Mouse (Mus musculus) embryonic facial prominence, embryonic 11.5 days (tissue): ENCODE results near the gene Dst. TPM values are rescaled to one million over a fixed set of nuclear protein-coding genes. Genes with fewer than 3 reads are reported as not detected.

Experiments used
- ATAC-seq: fragments of 200-750 bp; cut with Nextera tagmentation; replicated peaks from 2 replicates; pipeline ENCODE4 v1.8.0; 2017; ENCODE audit warnings: low read depth; ENCODE audit not compliant: insufficient number of reproducible peaks, low FRiP score, low TSS enrichment
- DNase-seq: peaks from one replicate; pipeline ENCODE4 v3.0.0-alpha.2; 2015; ENCODE audit warnings: low spot score
- H3K27ac ChIP-seq: fragments of 300-500 bp; sonication (generic); replicated peaks from 2 replicates; pipeline ENCODE4 v1.5.1; 2014; ENCODE audit warnings: mild to moderate bottlenecking, low read depth, low read length, control low read depth
- H3K27me3 ChIP-seq: fragments of 300-500 bp; sonication (generic); 2 replicates; pipeline ENCODE4 v1.6.1; 2014; ENCODE audit warnings: mild to moderate bottlenecking, low read length, moderate library complexity, mixed read lengths; ENCODE audit not compliant: control insufficient read depth, insufficient read depth
- H3K36me3 ChIP-seq: fragments of 300-500 bp; sonication (generic); replicated peaks from 2 replicates; pipeline ENCODE4 v1.6.1; 2014; ENCODE audit warnings: low read depth, mild to moderate bottlenecking, low read length, moderate library complexity, mixed read lengths; ENCODE audit not compliant: control insufficient read depth, insufficient read depth
- H3K4me1 ChIP-seq: fragments of 300-500 bp; sonication (generic); 2 replicates; pipeline ENCODE4 v1.6.1; 2014; ENCODE audit warnings: low read length, mixed read lengths; ENCODE audit not compliant: control insufficient read depth, insufficient read depth
- H3K4me2 ChIP-seq: fragments of 300-500 bp; sonication (generic); 2 replicates; pipeline ENCODE4 v1.6.1; 2014; ENCODE audit warnings: low read depth, mild to moderate bottlenecking, control low read depth, low read length, moderate library complexity
- H3K4me3 ChIP-seq: fragments of 300-500 bp; sonication (generic); 2 replicates; pipeline ENCODE4 v1.5.1; 2014; ENCODE audit warnings: low read depth, low read length, control low read depth
- H3K9ac ChIP-seq: fragments of 300-500 bp; sonication (generic); replicated peaks from 2 replicates; pipeline ENCODE4 v1.6.1; 2014; ENCODE audit warnings: mild to moderate bottlenecking, control low read depth, low read length
- H3K9me3 ChIP-seq: fragments of 300-500 bp; sonication (generic); replicated peaks from 2 replicates; pipeline ENCODE4 v1.6.1; 2016; ENCODE audit warnings: mild to moderate bottlenecking, low read length, inconsistent platforms, mixed read lengths; ENCODE audit not compliant: control insufficient read depth
- WGBS: fragments of 180-500 bp; shearing (Covaris S2); extraction: QIAGEN DNeasy Blood & Tissue Kit; methylation state at CpG from one replicate; pipeline ENCODE4 v1.1.7; 2014; 5-methylcytosine and 5-hydroxymethylcytosine counted together
- polyA plus RNA-seq: library from polyadenylated mRNA; unstranded; fragments of >200 nt; fragmentation: Nextera tagmentation; extraction: Ambion mirVana; gene quantifications from 2 replicates; pipeline ENCODE4 v1.2.1, GENCODE M21; 2014

Dst gene
- polyA plus RNA-seq, 1 experiment from 2014 or later = 20.7 TPM

- Histone ChIP-seq H3K9ac (no peak overlapping the region), H3K36me3 (no peaks in the 10 kb centered on the region), H3K4me2 (no peak overlapping the region), H3K4me1 (no peaks in the 10 kb centered on the region), H3K27me3 (no peaks in the 10 kb centered on the region), H3K27ac (no peak overlapping the region), H3K9me3 (no peaks in the 10 kb centered on the region), H3K4me3 (no peak overlapping the region)
- no peak for ATAC-seq
- DNase-seq = no peak
- WGBS = 91% methylated on average over 6 of the region's 6 CpGs
These were observed 83.0 kb downstream of the Dst start for GRCm38 (mm10) chr1:33991067-33991466.

GRCm38 (mm10) chr1:33992810-33993209 is 84.8 kb downstream of the Dst start:
- H3K4me1 ChIP-seq = no peaks in the 10 kb centered on the region
- no peak overlapping the region for H3K9ac ChIP-seq
- DNase-seq (no peak), ATAC-seq (no peak)
- H3K36me3 ChIP-seq = no peaks in the 10 kb centered on the region
- no peak overlapping the region for H3K4me3 ChIP-seq
- H3K27ac ChIP-seq = no peak overlapping the region
- no peaks in the 10 kb centered on the region for H3K27me3 ChIP-seq
- 91% methylated on average over 11 of the region's 11 CpGs for WGBS
- no peak overlapping the region for H3K4me2 ChIP-seq
- no peaks in the 10 kb centered on the region for H3K9me3 ChIP-seq

DNA sequence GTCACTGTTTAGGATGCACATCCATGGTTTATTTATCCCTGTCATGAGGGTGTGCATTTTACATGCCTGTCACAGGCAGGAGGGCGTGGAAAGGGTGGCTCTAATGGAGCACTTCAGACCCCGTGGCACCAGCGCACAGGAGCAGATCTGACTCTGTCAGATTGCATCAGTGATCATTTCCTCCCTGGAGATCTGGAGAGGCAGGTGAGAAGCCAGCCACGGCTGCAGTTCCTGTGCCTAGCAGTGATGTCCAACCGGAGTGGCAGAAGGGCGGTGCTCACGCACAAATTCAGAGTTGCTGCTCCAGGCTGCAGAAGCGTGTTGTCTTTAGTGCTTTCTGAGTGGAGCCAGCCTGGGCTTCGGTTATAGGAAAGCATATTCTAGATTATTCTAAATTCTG is 86.2 kb downstream of the Dst start:
- H3K9ac ChIP-seq = no peak overlapping the region
- no peaks in the 10 kb centered on the region for H3K4me1 ChIP-seq
- H3K9me3 ChIP-seq = no peaks in the 10 kb centered on the region
- H3K4me2 ChIP-seq = no peak overlapping the region
- ATAC-seq = no peak
- 65% methylated on average over 9 of the region's 9 CpGs for WGBS
- H3K27me3 ChIP-seq = no peaks in the 10 kb centered on the region
- no peak for DNase-seq
- H3K36me3 ChIP-seq = no peaks in the 10 kb centered on the region
- H3K4me3 ChIP-seq = no peak overlapping the region
- H3K27ac ChIP-seq = no peak overlapping the region

GRCm38 (mm10) chr1:33995386-33995785 is 87.4 kb downstream of the Dst start:
- no peak overlapping the region for H3K27ac ChIP-seq
- H3K4me1 ChIP-seq = no peaks in the 10 kb centered on the region
- ATAC-seq (no peak), DNase-seq (no peak)
- no peak overlapping the region for H3K4me3 ChIP-seq
- H3K27me3 ChIP-seq = no peaks in the 10 kb centered on the region
- 89% methylated on average over 6 of the region's 6 CpGs for WGBS
- H3K4me2 ChIP-seq = no peak overlapping the region
- H3K9ac ChIP-seq = no peak overlapping the region
- no peaks in the 10 kb centered on the region for H3K36me3 ChIP-seq
- H3K9me3 ChIP-seq = no peaks in the 10 kb centered on the region

DNA sequence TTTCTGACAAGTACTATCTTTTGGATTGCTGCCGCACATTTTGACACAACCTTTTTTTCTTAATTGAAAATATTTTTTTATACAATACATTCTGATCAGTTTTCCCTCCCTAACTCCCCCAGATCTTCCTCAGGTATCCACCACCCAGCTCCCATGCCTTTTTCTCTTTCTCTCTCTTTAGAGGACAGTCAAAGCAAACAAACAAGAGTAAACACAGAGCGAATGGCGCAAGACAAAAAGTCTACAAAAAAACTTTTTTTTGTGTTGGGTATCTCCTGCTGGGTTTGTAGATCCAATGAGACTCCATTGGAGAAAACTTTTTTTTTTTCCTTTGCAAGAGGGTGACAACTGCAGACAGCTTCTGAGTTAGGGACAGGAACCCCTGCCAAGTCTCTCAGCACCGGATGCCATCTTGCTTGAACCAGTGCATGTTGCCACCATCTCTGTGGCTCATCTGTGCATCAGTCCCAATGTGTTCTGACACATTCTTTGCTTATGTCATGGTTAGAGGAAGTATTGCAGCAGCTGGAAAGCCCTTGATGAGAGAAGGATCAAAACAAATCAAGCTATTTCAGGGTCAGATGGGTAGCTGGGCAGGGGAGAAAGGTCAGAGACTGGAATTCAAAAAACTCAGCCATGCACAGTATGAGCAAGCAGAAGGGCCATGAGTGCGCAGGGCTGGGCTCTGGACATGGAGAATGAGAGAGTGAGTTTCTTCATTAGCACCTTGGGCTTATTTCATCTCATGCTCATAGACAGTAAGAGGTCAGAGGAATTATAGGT is 88.3 kb downstream of the Dst start:
- H3K27ac ChIP-seq = no peak overlapping the region
- no peaks in the 10 kb centered on the region for H3K9me3 ChIP-seq
- ATAC-seq (no peak), DNase-seq (no peak)
- no peak overlapping the region for H3K4me2 ChIP-seq
- 72% methylated on average over 5 of the region's 5 CpGs for WGBS
- H3K36me3 ChIP-seq = no peaks in the 10 kb centered on the region
- no peaks in the 10 kb centered on the region for H3K4me1 ChIP-seq
- H3K4me3 ChIP-seq = no peak overlapping the region
- H3K9ac ChIP-seq = no peak overlapping the region
- no peaks in the 10 kb centered on the region for H3K27me3 ChIP-seq

GRCm38 (mm10) chr1:34002321-34002720 is 94.3 kb downstream of the Dst start:
- no peaks in the 10 kb centered on the region for H3K4me1 ChIP-seq
- H3K4me3 ChIP-seq = no peak overlapping the region
- no peak overlapping the region for H3K27ac ChIP-seq
- no peak overlapping the region for H3K4me2 ChIP-seq
- H3K27me3 ChIP-seq = no peaks in the 10 kb centered on the region
- no peak for ATAC-seq
- 83% methylated on average over 4 of the region's 4 CpGs for WGBS
- DNase-seq = no peak
- no peaks in the 10 kb centered on the region for H3K9me3 ChIP-seq
- no peak overlapping the region for H3K9ac ChIP-seq
- no peaks in the 10 kb centered on the region for H3K36me3 ChIP-seq

DNA sequence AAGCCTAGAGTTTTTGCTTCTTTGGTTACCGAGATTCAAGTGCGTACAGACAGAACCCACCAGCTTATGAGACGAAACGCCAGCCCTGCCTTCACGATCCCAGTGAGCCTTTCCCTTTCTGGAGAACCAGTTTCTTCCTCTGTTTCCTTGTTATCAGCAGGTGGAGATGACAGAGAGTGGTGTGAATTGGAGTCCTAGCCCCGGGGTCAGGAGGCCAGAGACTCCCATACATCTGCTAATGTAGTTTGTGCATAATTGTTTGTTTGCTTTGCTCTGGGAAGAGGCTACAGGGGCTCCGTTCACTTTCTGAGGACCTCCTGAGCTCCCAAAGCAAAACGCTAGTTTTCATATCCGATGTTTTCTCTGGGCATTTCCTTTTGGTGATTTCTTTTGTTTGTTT is 94.9 kb downstream of the Dst start:
- Histone ChIP-seq H3K36me3 (no peaks in the 10 kb centered on the region), H3K4me1 (no peaks in the 10 kb centered on the region; the same call in none of the 2 replicates), H3K9ac (no peak overlapping the region), H3K4me3 (no peak overlapping the region), H3K9me3 (no peaks in the 10 kb centered on the region), H3K27ac (no peak overlapping the region), H3K27me3 (no peaks in the 10 kb centered on the region), H3K4me2 (no peak overlapping the region)
- ATAC-seq (no peak), DNase-seq (no peak)
- WGBS = 39% methylated on average over 9 of the region's 9 CpGs

- 3% methylated on average over 10 of the region's 10 CpGs for WGBS
These were observed 97.3 kb downstream of the Dst start for GRCm38 (mm10) chr1:34005238-34005725.

More at GRCm38 (mm10) chr1:34005238-34005725, 97.3 kb downstream of the Dst start:
- DNase-seq = no peak
- H3K9ac ChIP-seq = peak overlapping the region; percentile 56
- H3K36me3 ChIP-seq = no peaks in the 10 kb centered on the region
- no peak overlapping the region for H3K27ac ChIP-seq
- peak overlapping the region; percentile 50 for H3K4me3 ChIP-seq
- no peaks in the 10 kb centered on the region for H3K9me3 ChIP-seq
- no peak for ATAC-seq
- peak overlapping the region; percentile 45 for H3K4me2 ChIP-seq
- H3K4me1 ChIP-seq = no peaks in the 10 kb centered on the region; the same call in none of the 2 replicates
- no peaks in the 10 kb centered on the region for H3K27me3 ChIP-seq
